In the genomic region with DNA sequence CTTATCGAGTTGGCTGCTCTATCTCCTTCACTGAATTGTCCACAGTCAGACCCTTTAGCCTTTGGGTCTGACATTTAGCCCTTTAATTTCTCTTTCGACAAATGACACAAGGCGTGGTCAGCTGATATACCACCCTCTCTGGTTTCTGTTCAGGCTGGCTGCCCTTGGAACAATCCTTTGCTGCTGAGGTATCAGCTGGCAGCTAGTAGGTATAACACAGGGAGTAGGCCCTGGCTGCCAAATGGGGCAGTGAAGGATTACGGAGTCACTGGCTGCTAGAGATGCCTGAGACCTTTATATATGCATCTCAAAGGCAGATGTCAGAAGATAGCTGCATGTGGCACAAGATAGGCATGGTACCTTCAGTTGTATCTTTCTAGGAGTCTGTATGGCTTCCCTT, we compare ENCODE assay signal across 22 mouse cellular contexts. TPM values are rescaled to one million over a fixed set of nuclear protein-coding genes. Genes with fewer than 3 reads are reported as not detected.
DNase-seq lines count a peak whose midpoint lies in the region; ATAC-seq and TF ChIP-seq lines count a peak whose summit lies in the region.
"Had no signal": no experiment of that assay in that cellular context is flagged by ENCODE, and none has a peak within 500 bp of the region (broad histone marks: within the 10 kb centered on the region; RNA-seq: fewer than 3 reads in every experiment).

No protein-coding gene starts in this region.

- no peak for TF ChIP-seq CTCF in liver, adult 2 months (IDR thresholded peaks at IDR 0.05; ENCODE audit: low read depth, low read length)

- no peaks in the 10 kb centered on the region for H3K36me3 ChIP-seq in liver, adult 2 months (ENCODE audit: control insufficient read depth, insufficient read depth, low read length)
- H3K36me3 ChIP-seq in liver, embryonic 12.5 days: no peaks in the 10 kb centered on the region
- H3K36me3 ChIP-seq: forebrain, embryonic 15.5 days; hindbrain, embryonic 12.5 days; liver, embryonic 13.5 days had no signal

- H3K9ac ChIP-seq in liver, adult 2 months (ENCODE audit: low read depth, low read length): no peak overlapping the region
- H3K9ac ChIP-seq in liver, embryonic 12.5 days: no peak overlapping the region
- H3K9ac ChIP-seq: forebrain, embryonic 15.5 days; heart, embryonic 13.5 days; hindbrain, embryonic 12.5 days; limb, embryonic 12.5 days; liver, embryonic 13.5 days; midbrain, embryonic 12.5 days had no signal

- peaks cover 45% of the 10 kb centered on the region for H3K79me2 ChIP-seq in liver, adult 2 months (ENCODE audit: control insufficient read depth, insufficient read depth, low read length)

- intact Hi-C loops in heart, postnatal 25 days (cut with DNase I): loop anchor here (2.0 kb wide), 2 partner anchors 13 to 45 kb away; no protein-coding TSS in a partner anchor

- DNase-seq in adrenal gland, adult 2 months: peak; percentile 51
- no peak for DNase-seq in adrenal gland, adult 8-10 months
- DNase-seq in heart, adult 11 months: peak; percentile 97
- no peak for DNase-seq in heart, postnatal 25 days (ENCODE audit: low spot score)
- DNase-seq in liver, adult 2 months (ENCODE audit: extremely low read depth, low read depth, low spot score): peak; percentile 67
- no peak for DNase-seq in lung, postnatal 14 days
- DNase-seq in spleen, adult 12 weeks (ENCODE audit: low spot score): no peak
- DNase-seq: cerebellum, adult 2 months; gastrocnemius, postnatal 25 days; liver, embryonic 13.5 days; lung, adult 2 months; thymus, adult 2 months had no signal

- no peak for ATAC-seq in liver, embryonic 12.5 days
- ATAC-seq: activated CD4-positive, CD25-positive, alpha-beta regulatory T cell, adult 4 months; forebrain, embryonic 15.5 days had no signal

- peak overlapping the region; percentile 21; the same call in 1 of the 2 replicates for H3K27ac ChIP-seq in liver, adult 2 months (replicated peaks; ENCODE audit: insufficient read depth, low read depth, low read length)
- H3K27ac ChIP-seq in liver, embryonic 12.5 days: no peak overlapping the region
- H3K27ac ChIP-seq: embryonic facial prominence, embryonic 10.5 days; forebrain, embryonic 15.5 days; heart, embryonic 13.5 days; hindbrain, embryonic 12.5 days; layer of hippocampus, adult 2 months; limb, embryonic 12.5 days; liver, embryonic 13.5 days; midbrain, embryonic 12.5 days; stomach, postnatal 0 days had no signal

- H3K9me3 ChIP-seq in liver, embryonic 12.5 days (replicated peaks): no peaks in the 10 kb centered on the region
- H3K9me3 ChIP-seq: embryonic facial prominence, embryonic 10.5 days; forebrain, embryonic 15.5 days; heart, embryonic 13.5 days; hindbrain, embryonic 12.5 days; limb, embryonic 12.5 days; liver, embryonic 13.5 days; midbrain, embryonic 12.5 days had no signal

- no peak for TF ChIP-seq POLR2A in liver, adult 2 months (IDR thresholded peaks at IDR 0.05; ENCODE audit: extremely low read depth, insufficient read depth, low read length)

- no peak overlapping the region for H3K4me2 ChIP-seq in liver, embryonic 12.5 days
- H3K4me2 ChIP-seq: forebrain, embryonic 15.5 days; heart, embryonic 13.5 days; hindbrain, embryonic 12.5 days; limb, embryonic 12.5 days; liver, embryonic 13.5 days; midbrain, embryonic 12.5 days had no signal

- no peak overlapping the region for H3K4me3 ChIP-seq in liver, adult 2 months (ENCODE audit: insufficient read depth, low read depth, low read length)
- no peak overlapping the region for H3K4me3 ChIP-seq in liver, embryonic 12.5 days
- H3K4me3 ChIP-seq: embryonic facial prominence, embryonic 10.5 days; forebrain, embryonic 15.5 days; heart, embryonic 13.5 days; hindbrain, embryonic 12.5 days; layer of hippocampus, adult 2 months; limb, embryonic 12.5 days; liver, embryonic 13.5 days; midbrain, embryonic 12.5 days had no signal

- H3K27me3 ChIP-seq in liver, adult 2 months (ENCODE audit: control insufficient read depth, insufficient read depth, low read length): no peaks in the 10 kb centered on the region
- no peaks in the 10 kb centered on the region for H3K27me3 ChIP-seq in liver, embryonic 12.5 days (replicated peaks)
- H3K27me3 ChIP-seq: forebrain, embryonic 15.5 days; heart, embryonic 13.5 days; hindbrain, embryonic 12.5 days; limb, embryonic 12.5 days; liver, embryonic 13.5 days; midbrain, embryonic 12.5 days had no signal

- H3K4me1 ChIP-seq in liver, adult 2 months (ENCODE audit: control insufficient read depth, insufficient read depth, low read length): peaks cover 45% of the 10 kb centered on the region
- H3K4me1 ChIP-seq in liver, embryonic 12.5 days: peaks cover 43% of the 10 kb centered on the region

- WGBS in liver, adult 2 months: 37% methylated on average over 4 of the region's 4 CpGs
- 55% methylated on average over 4 of the region's 4 CpGs for WGBS in liver, embryonic 12.5 days (ENCODE audit: insufficient replicate concordance)

RNA-seq across cellular contexts. Expression of a gene that starts 42.9 kb away (rescaled TPM):
- 10 to 100 TPM; 29.3 to 49.3 TPM for total RNA-seq in adrenal gland, adult 2 months (2021)
- polyA plus RNA-seq in adrenal gland, adult 2 months (2012; rRNA removed): 50.5 and 57.0 TPM in 2 replicates
- total RNA-seq in adrenal gland, adult 8-10 months (2022): 10 to 100 TPM; 42.4 to 95.1 (median 62.1) TPM
- 100 to 1,000 TPM; 162 to 182 TPM for total RNA-seq in heart, postnatal 25 days (2021)
- total RNA-seq in liver, adult 2 months (2014; rRNA removed): 38.0 and 48.6 TPM in 2 replicates
- 69.9 and 91.0 TPM in 2 replicates for polyA plus RNA-seq in liver, adult 2 months (2012; rRNA removed)
- polyA plus RNA-seq in liver, embryonic 12.5 days (2016; fragmentation: Nextera tagmentation; extraction: Ambion mirVana): 10.8 and 11.1 TPM in 2 replicates

Comparison
In these comparisons a context has a peak if more than half of its experiments do, and no peak if none do; other contexts are left out.
1. DNase-seq: peak in adrenal gland, adult 2 months (single experiment), heart, adult 11 months (single experiment) and liver, adult 2 months (single experiment); none in adrenal gland, adult 8-10 months (single experiment), heart, postnatal 25 days (single experiment), lung, postnatal 14 days (single experiment) and spleen, adult 12 weeks (single experiment).